Mouse (Mus musculus) thymus, adult 2 months (tissue): ENCODE results near the gene Dlgap1.

Source experiments
- CTCF ChIP-seq: fragments of 200-500 bp; IDR thresholded peaks from 2 replicates; pipeline ENCODE4 v1.5.1; 2012; ENCODE audit warnings: mild to moderate bottlenecking, control low read depth, low read length, moderate library complexity, borderline replicate concordance; ENCODE audit not compliant: control insufficient read depth, poor library complexity, insufficient read depth; ENCODE audit errors: extremely low read depth
- POLR2A ChIP-seq: fragments of 200-500 bp; IDR thresholded peaks from 2 replicates; pipeline ENCODE4 v1.6.1; 2012; ENCODE audit warnings: mild to moderate bottlenecking, low read length, control low read depth, moderate library complexity; ENCODE audit not compliant: control insufficient read depth, poor library complexity, insufficient read depth; ENCODE audit errors: extremely low read depth

GRCm38 (mm10) chr17:70068281-70068680 is 99.4 kb downstream of the Dlgap1 start:
- TF ChIP-seq CTCF (no peak), POLR2A (no peak)
